Mouse (Mus musculus) lung, postnatal 0 days (tissue): Measurements from ENCODE around the gene Unc45b. TPM values are rescaled to one million over a fixed set of nuclear protein-coding genes. Genes with fewer than 3 reads are reported as not detected.
A peak's percentile ranks its signal among the peaks of the same experiment; 100 is the strongest.
"Not testable (repeated sequence)": the region's sequence is repeated elsewhere in the genome, so short reads cannot be mapped to it uniquely, and the experiment has no call there.

ENCODE experiments used
- ATAC-seq: fragments of 200-750 bp; cut with Nextera tagmentation; 2 replicates; pipeline ENCODE4 v1.8.0; 2017; ENCODE audit warnings: moderate library complexity
- DNase-seq: peaks from one replicate; pipeline ENCODE4 v3.0.0-alpha.2; 2016; ENCODE audit warnings: low spot score
- H3K27ac ChIP-seq: fragments of 300-500 bp; sonication (generic); 2 replicates; pipeline ENCODE4 v1.5.1; 2014; ENCODE audit warnings: antibody characterized with exemption, mild to moderate bottlenecking, low read length, mixed read lengths
- H3K27me3 ChIP-seq: fragments of 300-500 bp; sonication (generic); replicated peaks from 2 replicates; pipeline ENCODE4 v1.6.1; 2014; ENCODE audit warnings: low read length, mixed read lengths; ENCODE audit not compliant: insufficient read depth
- H3K36me3 ChIP-seq: fragments of 300-500 bp; sonication (generic); 2 replicates; pipeline ENCODE4 v1.6.1; 2014; ENCODE audit warnings: low read length, mixed read lengths; ENCODE audit not compliant: insufficient read depth
- H3K4me1 ChIP-seq: fragments of 300-500 bp; sonication (generic); 2 replicates; pipeline ENCODE4 v1.6.1; 2014; ENCODE audit warnings: antibody characterized with exemption, low read depth, low read length, mixed read lengths; ENCODE audit not compliant: insufficient read depth
- H3K4me2 ChIP-seq: fragments of 300-500 bp; sonication (generic); replicated peaks from 2 replicates; pipeline ENCODE4 v1.6.1; 2014; ENCODE audit warnings: low read depth, mild to moderate bottlenecking, low read length, moderate library complexity, mixed read lengths
- H3K4me3 ChIP-seq: fragments of 300-500 bp; sonication (generic); 2 replicates; pipeline ENCODE4 v1.5.1; 2014; ENCODE audit warnings: low read depth, low read length
- H3K9ac ChIP-seq: fragments of 300-500 bp; sonication (generic); replicated peaks from 2 replicates; pipeline ENCODE4 v1.6.1; 2014; ENCODE audit warnings: low read depth, mild to moderate bottlenecking
- H3K9me3 ChIP-seq: fragments of 300-500 bp; sonication (generic); 2 replicates; pipeline ENCODE4 v1.6.1; 2016; ENCODE audit warnings: low read length, mixed read lengths
- CTCF ChIP-seq: IDR thresholded peaks from 2 replicates; pipeline ENCODE4 v1.5.1; 2016; ENCODE audit warnings: antibody characterized with exemption, mild to moderate bottlenecking
- EP300 ChIP-seq: IDR thresholded peaks from 2 replicates; pipeline ENCODE4 v1.6.1; 2016; ENCODE audit warnings: antibody characterized with exemption, mild to moderate bottlenecking, control low read depth
- WGBS: fragments of 180-500 bp; shearing (Covaris S2); extraction: QIAGEN DNeasy Blood & Tissue Kit; methylation state at CpG from one replicate; pipeline ENCODE4 v1.1.7; 2014; 5-methylcytosine and 5-hydroxymethylcytosine counted together
- microRNA-seq: library from miRNA; unstranded; fragments of <30 nt; microRNA quantifications from one replicate; pipeline ENCODE4, GENCODE M21; 2016
- polyA plus RNA-seq: library from polyadenylated mRNA; unstranded; fragments of >200 nt; fragmentation: Nextera tagmentation; extraction: Ambion mirVana; gene quantifications from 2 replicates; pipeline ENCODE4 v1.2.1, GENCODE M21; 2015

Unc45b gene
- polyA plus RNA-seq, 1 experiment from 2014 or later: 20.6 TPM

- WGBS: 90% methylated on average over 6 of the region's 6 CpGs
- Histone ChIP-seq H3K4me1 (no peaks in the 10 kb centered on the region), H3K4me2 (no peak overlapping the region), H3K9ac (no peak overlapping the region), H3K9me3 (no peaks in the 10 kb centered on the region), H3K27ac (no peak overlapping the region), H3K4me3 (no peak overlapping the region), H3K27me3 (no peaks in the 10 kb centered on the region), H3K36me3 (no peaks in the 10 kb centered on the region)
- ATAC-seq (no peak), DNase-seq (no peak)
- no peak for TF ChIP-seq EP300
- no peak for TF ChIP-seq CTCF
These were observed 77.3 kb downstream of the Unc45b start for GRCm38 (mm10) chr11:82987621-82988020.

- H3K36me3 ChIP-seq: no peaks in the 10 kb centered on the region
- H3K4me3 ChIP-seq: peak overlapping the region; percentile 12; the same call in 1 of the 2 replicates
- no peaks in the 10 kb centered on the region for H3K4me1 ChIP-seq
- WGBS: 22% methylated on average over 12 of the region's 12 CpGs
- peak overlapping the region; percentile 33 for H3K4me2 ChIP-seq
- TF ChIP-seq EP300: no peak
- no peak for TF ChIP-seq CTCF
- peak; percentile 18 for DNase-seq
- ATAC-seq: peak; percentile 53; the same call in 1 of the 2 replicates
- no peak overlapping the region for H3K9ac ChIP-seq
- H3K9me3 ChIP-seq: no peaks in the 10 kb centered on the region
- no peak overlapping the region for H3K27ac ChIP-seq
- no peaks in the 10 kb centered on the region for H3K27me3 ChIP-seq
These were observed 79.0 kb downstream of the Unc45b start for GRCm38 (mm10) chr11:82989357-82989756.

DNA sequence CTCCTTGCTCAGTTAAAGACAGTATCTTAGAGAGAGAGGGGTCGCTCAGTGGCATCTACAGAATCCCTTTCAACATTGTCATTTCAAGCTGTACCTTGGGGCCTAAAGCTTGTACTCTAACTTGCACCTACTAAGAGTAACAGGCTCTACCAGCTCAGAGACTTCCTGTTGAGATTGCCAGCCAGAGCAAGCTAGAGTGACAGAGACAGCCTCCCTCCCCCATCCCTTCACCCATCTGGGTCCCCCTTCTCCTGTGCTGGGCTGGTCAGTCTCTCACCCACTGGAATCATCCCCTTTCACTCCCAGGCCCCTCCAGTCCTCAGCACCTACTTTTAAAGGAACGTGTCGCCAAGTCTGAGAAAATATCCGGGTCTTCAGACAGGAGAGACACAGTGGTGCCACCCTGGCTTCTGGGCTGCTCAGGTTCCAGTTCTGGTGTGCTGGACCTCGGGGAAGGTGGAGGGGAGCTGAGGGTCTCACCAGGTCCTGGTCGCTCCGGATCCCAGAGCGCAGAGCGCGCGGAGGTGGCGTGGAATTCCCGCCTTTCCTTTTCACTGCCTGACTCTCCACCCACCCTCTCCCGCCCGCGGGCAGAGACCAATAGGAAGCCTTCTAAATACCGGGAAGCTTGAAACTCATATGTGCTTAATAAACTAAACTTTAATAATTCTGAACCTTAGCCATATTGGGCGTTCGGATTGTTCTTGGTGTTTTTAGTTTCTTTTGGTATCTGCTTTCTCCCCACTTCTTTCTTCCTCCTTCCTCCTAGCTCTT lies 80.4 kb downstream of the Unc45b start:
- WGBS: 8% methylated on average over 16 of the region's 19 CpGs
- 0 out of 2 replicates have a peak overlapping the region, but pooled peaks have one; percentile 1 for H3K27ac ChIP-seq
- not testable (repeated sequence) for H3K36me3 ChIP-seq, H3K9me3 ChIP-seq, H3K27me3 ChIP-seq, H3K4me1 ChIP-seq
- peak; percentile 80 for DNase-seq
- H3K4me2 ChIP-seq: peak overlapping the region; percentile 68
- H3K9ac ChIP-seq: peak overlapping the region; percentile 27; the same call in 1 of the 2 replicates
- ATAC-seq: peak; percentile 81
- peak overlapping the region; percentile 57 for H3K4me3 ChIP-seq

DNA sequence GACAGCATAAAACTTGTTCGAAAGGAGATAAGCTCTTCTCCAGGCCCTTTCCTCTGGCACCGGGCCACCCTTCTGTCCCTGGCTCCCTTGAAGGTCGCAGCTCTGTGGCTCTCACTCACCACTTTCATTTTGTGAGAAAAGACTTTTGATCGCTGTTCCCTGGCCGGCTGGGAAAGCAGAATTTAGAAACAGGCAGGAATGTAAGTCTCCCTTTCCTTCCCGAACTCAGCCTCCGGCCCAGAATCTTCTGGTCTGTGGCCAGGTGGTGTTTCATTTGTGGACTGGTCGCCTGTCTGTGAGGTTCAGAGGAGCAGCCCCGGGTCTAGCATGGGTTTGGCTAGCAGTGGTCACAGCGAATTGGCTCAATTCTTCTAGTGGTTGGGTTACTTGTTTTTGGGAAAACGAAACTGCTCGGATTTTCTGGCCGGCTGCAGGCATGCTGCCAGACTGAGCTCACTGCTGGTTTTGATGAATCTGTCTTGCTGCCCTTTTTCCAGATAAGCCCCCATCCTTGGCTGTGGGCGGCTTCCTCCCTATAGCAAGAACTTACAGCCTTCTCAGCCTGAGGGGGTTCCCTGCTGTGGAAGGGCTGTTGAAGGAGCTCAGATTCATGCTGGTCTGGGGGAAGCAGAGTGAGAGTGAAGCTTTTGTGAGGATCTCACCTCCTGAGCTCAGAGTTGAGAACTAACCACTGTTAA lies 81.3 kb downstream of the Unc45b start, which contains the start of gene Slfn9:
Gene Slfn9, minus strand, starts transcription at position 362 of the 698 bp plus-strand sequence.
- Histone ChIP-seq H3K27ac (peak within 1 kb of the TSS; percentile 1; the same call in 1 of the 2 replicates), H3K9me3 (no peaks in the 10 kb centered on the region), H3K4me3 (peak within 1 kb of the TSS; percentile 57), H3K4me1 (no peaks in the 10 kb centered on the region), H3K27me3 (no peaks in the 10 kb centered on the region), H3K9ac (peak within 1 kb of the TSS; percentile 27; the same call in 1 of the 2 replicates), H3K4me2 (peak within 1 kb of the TSS; percentile 68), H3K36me3 (no peaks in the 10 kb centered on the region)
- TF ChIP-seq EP300 (no peak), CTCF (no peak)
- ATAC-seq (peak; percentile 32; the same call in 1 of the 2 replicates), DNase-seq (peak; percentile 40)
- 3% methylated on average over 14 of the region's 14 CpGs for WGBS

Small RNAs within 50 kb of the gene (microRNA-seq; reads per million reads assigned to microRNA genes)
- gene Mir7679: not detected

Other genes with a start within 250 kb of the Unc45b start
- gene Cct6b, start 146.2 kb upstream of the Unc45b start, polyA plus RNA-seq: 0.31 and 0.35 TPM in 2 replicates
- gene Zfp830, start 146.2 kb upstream of the Unc45b start, polyA plus RNA-seq: 26.3 and 28.3 TPM in 2 replicates
- gene Lig3, start 129.4 kb upstream of the Unc45b start, polyA plus RNA-seq: 10.9 and 11.6 TPM in 2 replicates
- 9.2 and 10.3 TPM in 2 replicates for gene Rffl, start 39.3 kb upstream of the Unc45b start, polyA plus RNA-seq
- gene Rad51d, start 19.9 kb upstream of the Unc45b start, polyA plus RNA-seq: 7.3 and 8.7 TPM in 2 replicates
- gene Fndc8, start 18.4 kb upstream of the Unc45b start, polyA plus RNA-seq: 0.24 and 0.27 TPM in 2 replicates
- gene Nle1, start 2.1 kb upstream of the Unc45b start, polyA plus RNA-seq: 9.5 and 10.8 TPM in 2 replicates
- gene Slfn5, start 40.8 kb downstream of the Unc45b start, polyA plus RNA-seq: 25.8 and 29.9 TPM in 2 replicates
- gene Slfn9, start 81.3 kb downstream of the Unc45b start, polyA plus RNA-seq: 2.2 and 3.1 TPM in 2 replicates
- gene Slfn8, start 110.3 kb downstream of the Unc45b start, polyA plus RNA-seq: 0.33 and 0.54 TPM in 2 replicates
- gene Slfn2, start 154.6 kb downstream of the Unc45b start, polyA plus RNA-seq: 19.0 and 21.5 TPM in 2 replicates
- 2.3 and 2.4 TPM in 2 replicates for gene Slfn1, start 206.3 kb downstream of the Unc45b start, polyA plus RNA-seq